Mouse (Mus musculus): Measurements from ENCODE around the gene Them7.

GRCm38 (mm10) chr2:105301531-105301930 lies 77.4 kb downstream of the Them7 start:
- TF ChIP-seq CTCF (IDR thresholded peaks at IDR 0.05; ENCODE audit: borderline replicate concordance, insufficient read depth, low read length) (no peak), POLR2A (IDR thresholded peaks at IDR 0.05; ENCODE audit: low read depth, low read length) (no peak)

Measured in embryonic fibroblast, embryonic 13.5 days (primary cell).